Mouse (Mus musculus): ENCODE results near the gene Aldh2. TPM values are rescaled to one million over a fixed set of nuclear protein-coding genes. Genes with fewer than 3 reads are reported as not detected.

Aldh2 gene
- polyA plus RNA-seq, 1 experiment = 225 TPM

- no peaks in the 10 kb centered on the region for H3K27me3 ChIP-seq (ENCODE audit: control insufficient read depth, insufficient read depth, insufficient read length)
- peaks cover 24% of the 10 kb centered on the region for H3K79me2 ChIP-seq (ENCODE audit: control insufficient read depth, insufficient read depth)
- no peak for TF ChIP-seq USF1 (IDR thresholded peaks at IDR 0.05; ENCODE audit: low read depth)
- TF ChIP-seq MYOD1 (IDR thresholded peaks at IDR 0.05; ENCODE audit: control insufficient read depth, insufficient read length, low read depth) = no peak
- no peak for TF ChIP-seq MAX (IDR thresholded peaks at IDR 0.05)
- TF ChIP-seq CTCF (IDR thresholded peaks at IDR 0.05; ENCODE audit: control insufficient read depth, insufficient read depth, insufficient read length) = no peak
- no peak for TF ChIP-seq MYOG (IDR thresholded peaks at IDR 0.05; ENCODE audit: control insufficient read depth, extremely low read depth, insufficient read length)
- no peak for TF ChIP-seq FOSL1 (IDR thresholded peaks at IDR 0.05; ENCODE audit: insufficient read depth, low read length, poor library complexity, severe bottlenecking)
- no peak for TF ChIP-seq CEBPB (IDR thresholded peaks at IDR 0.05; ENCODE audit: low read depth)
Observed at GRCm38 (mm10) chr5:121549196-121549595, 44.4 kb downstream of the Aldh2 start.

GRCm38 (mm10) chr5:121547084-121547483 lies 46.5 kb downstream of the Aldh2 start:
- H3K79me2 ChIP-seq (ENCODE audit: control insufficient read depth, insufficient read depth) = peaks cover 45% of the 10 kb centered on the region

More at GRCm38 (mm10) chr5:121549196-121549595, 44.4 kb downstream of the Aldh2 start:
- H3K79me3 ChIP-seq (ENCODE audit: low read depth) = peaks cover 9% of the 10 kb centered on the region
- no peak overlapping the region for H3K4me3 ChIP-seq (ENCODE audit: insufficient read depth, poor library complexity, severe bottlenecking)
- H3ac ChIP-seq (ENCODE audit: control insufficient read depth, insufficient read length, low read depth) = no peak overlapping the region
- no peaks in the 10 kb centered on the region for H3K36me3 ChIP-seq (ENCODE audit: control insufficient read depth, insufficient read depth)

GRCm38 (mm10) chr5:121546530-121546895 lies 47.1 kb downstream of the Aldh2 start:
- H3ac ChIP-seq (ENCODE audit: control insufficient read depth, insufficient read length, low read depth) = peak overlapping the region; percentile 33
- peaks cover 36% of the 10 kb centered on the region for H3K79me3 ChIP-seq (ENCODE audit: low read depth)
- no peaks in the 10 kb centered on the region for H3K27me3 ChIP-seq (ENCODE audit: control insufficient read depth, insufficient read depth, insufficient read length)
- TF ChIP-seq CTCF (IDR thresholded peaks at IDR 0.05; ENCODE audit: control insufficient read depth, insufficient read depth, insufficient read length) = peak; percentile 42
- TF ChIP-seq MYOG (IDR thresholded peaks at IDR 0.05; ENCODE audit: control insufficient read depth, extremely low read depth, insufficient read length) = no peak
- no peaks in the 10 kb centered on the region for H3K36me3 ChIP-seq (ENCODE audit: control insufficient read depth, insufficient read depth)
- H3K79me2 ChIP-seq (ENCODE audit: control insufficient read depth, insufficient read depth) = peaks cover 51% of the 10 kb centered on the region
- peak overlapping the region; percentile 87 for H3K4me3 ChIP-seq (ENCODE audit: insufficient read depth, poor library complexity, severe bottlenecking)

More at GRCm38 (mm10) chr5:121547084-121547483, 46.5 kb downstream of the Aldh2 start:
- TF ChIP-seq FOSL1 (IDR thresholded peaks at IDR 0.05; ENCODE audit: insufficient read depth, low read length, poor library complexity, severe bottlenecking) = no peak
- no peak for TF ChIP-seq MAX (IDR thresholded peaks at IDR 0.05)
- TF ChIP-seq USF1 (IDR thresholded peaks at IDR 0.05; ENCODE audit: low read depth) = no peak
- TF ChIP-seq MYOG (IDR thresholded peaks at IDR 0.05; ENCODE audit: control insufficient read depth, extremely low read depth, insufficient read length) = no peak
- no peak for TF ChIP-seq CTCF (IDR thresholded peaks at IDR 0.05; ENCODE audit: control insufficient read depth, insufficient read depth, insufficient read length)
- no peak for TF ChIP-seq MYOD1 (IDR thresholded peaks at IDR 0.05; ENCODE audit: control insufficient read depth, insufficient read length, low read depth)
- no peak for TF ChIP-seq CEBPB (IDR thresholded peaks at IDR 0.05; ENCODE audit: low read depth)
- H3K79me3 ChIP-seq (ENCODE audit: low read depth) = peaks cover 30% of the 10 kb centered on the region
- H3ac ChIP-seq (ENCODE audit: control insufficient read depth, insufficient read length, low read depth) = no peak overlapping the region
- H3K4me3 ChIP-seq (ENCODE audit: insufficient read depth, poor library complexity, severe bottlenecking) = no peak overlapping the region
- no peaks in the 10 kb centered on the region for H3K27me3 ChIP-seq (ENCODE audit: control insufficient read depth, insufficient read depth, insufficient read length)
- no peaks in the 10 kb centered on the region for H3K36me3 ChIP-seq (ENCODE audit: control insufficient read depth, insufficient read depth)

- Histone ChIP-seq H3K36me3 (ENCODE audit: control insufficient read depth, insufficient read depth) (no peaks in the 10 kb centered on the region), H3K4me3 (ENCODE audit: insufficient read depth, poor library complexity, severe bottlenecking) (peak within 1 kb of the TSS; percentile 87), H3K27me3 (ENCODE audit: control insufficient read depth, insufficient read depth, insufficient read length) (no peaks in the 10 kb centered on the region), H3K79me2 (ENCODE audit: control insufficient read depth, insufficient read depth) (peaks cover 56% of the 10 kb centered on the region), H3K79me3 (ENCODE audit: low read depth) (peaks cover 41% of the 10 kb centered on the region), H3ac (ENCODE audit: control insufficient read depth, insufficient read length, low read depth) (peak within 1 kb of the TSS; percentile 76)
- no peak for TF ChIP-seq CEBPB (IDR thresholded peaks at IDR 0.05; ENCODE audit: low read depth)
- no peak for TF ChIP-seq FOSL1 (IDR thresholded peaks at IDR 0.05; ENCODE audit: insufficient read depth, low read length, poor library complexity, severe bottlenecking)
- TF ChIP-seq MYOD1 (IDR thresholded peaks at IDR 0.05; ENCODE audit: control insufficient read depth, insufficient read length, low read depth) = no peak
- no peak for TF ChIP-seq MYOG (IDR thresholded peaks at IDR 0.05; ENCODE audit: control insufficient read depth, extremely low read depth, insufficient read length)
- no peak for TF ChIP-seq USF1 (IDR thresholded peaks at IDR 0.05; ENCODE audit: low read depth)
- TF ChIP-seq MAX (IDR thresholded peaks at IDR 0.05) = peak; percentile 98
- no peak for TF ChIP-seq CTCF (IDR thresholded peaks at IDR 0.05; ENCODE audit: control insufficient read depth, insufficient read depth, insufficient read length)
Observed at GRCm38 (mm10) chr5:121545793-121546529, 47.7 kb downstream of the Aldh2 start, which contains the start of gene Mapkapk5. TSS of gene Mapkapk5 (minus strand) at chr5:121545905.

DNA sequence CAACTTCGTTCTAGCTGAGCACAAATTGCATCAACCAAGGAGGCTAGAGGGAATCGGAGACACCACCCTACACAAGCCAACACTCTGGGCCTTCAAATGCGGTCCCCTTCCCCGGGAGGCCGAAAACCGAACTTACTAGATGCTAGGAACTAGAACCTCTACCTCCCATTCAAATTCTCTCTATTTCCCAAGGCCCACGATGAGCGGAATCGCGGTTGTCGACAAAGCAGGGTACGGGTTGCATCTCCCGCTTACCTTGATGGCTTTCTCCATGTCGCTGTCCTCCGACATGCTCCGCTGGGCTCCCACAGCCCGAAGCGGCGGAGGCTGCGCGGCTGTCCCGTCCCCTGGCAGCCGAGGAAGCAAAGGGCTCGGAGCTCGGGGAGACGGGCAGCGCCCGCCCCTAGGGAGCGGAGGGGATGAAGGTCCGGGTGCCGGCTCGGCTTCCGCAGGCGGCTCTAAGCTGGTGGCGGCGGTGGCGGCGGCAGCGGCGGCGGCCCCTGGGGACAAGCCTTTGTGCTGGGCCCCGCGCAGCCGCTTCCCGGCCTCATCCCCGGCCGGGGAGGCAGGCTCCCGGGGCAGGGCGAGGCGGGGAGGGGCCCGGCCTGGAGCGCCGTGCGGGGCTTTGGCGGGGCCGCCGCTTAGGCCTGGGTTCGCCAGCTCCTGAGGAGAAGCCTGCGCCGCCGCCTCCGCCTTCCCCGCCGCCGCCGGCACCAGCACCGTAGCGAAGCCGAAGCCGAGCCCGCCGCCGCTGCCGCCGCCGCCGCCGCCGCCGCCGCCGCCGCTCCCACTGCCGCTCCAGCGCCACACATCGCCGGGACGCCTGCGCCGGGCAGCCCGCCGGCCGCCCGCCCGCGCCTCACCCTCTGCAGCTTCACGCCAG lies 48.5 kb downstream of the Aldh2 start, which contains the start of the genes Adam1a and Gm42878:
Gene Adam1a, minus strand, starts transcription at position 573 of the 883 bp plus-strand sequence.
Gene Gm42878, minus strand, starts transcription at position 573 of the 883 bp plus-strand sequence.
- no peaks in the 10 kb centered on the region for H3K36me3 ChIP-seq (ENCODE audit: control insufficient read depth, insufficient read depth)
- peak within 1 kb of the TSS; percentile 87 for H3K4me3 ChIP-seq (ENCODE audit: insufficient read depth, poor library complexity, severe bottlenecking)
- H3K79me2 ChIP-seq (ENCODE audit: control insufficient read depth, insufficient read depth) = peaks cover 65% of the 10 kb centered on the region
- peaks cover 50% of the 10 kb centered on the region for H3K79me3 ChIP-seq (ENCODE audit: low read depth)
- TF ChIP-seq MYOD1 (IDR thresholded peaks at IDR 0.05; ENCODE audit: control insufficient read depth, insufficient read length, low read depth) (no peak), MYOG (IDR thresholded peaks at IDR 0.05; ENCODE audit: control insufficient read depth, extremely low read depth, insufficient read length) (no peak), CEBPB (IDR thresholded peaks at IDR 0.05; ENCODE audit: low read depth) (no peak), MAX (IDR thresholded peaks at IDR 0.05) (no peak), CTCF (IDR thresholded peaks at IDR 0.05; ENCODE audit: control insufficient read depth, insufficient read depth, insufficient read length) (no peak), FOSL1 (IDR thresholded peaks at IDR 0.05; ENCODE audit: insufficient read depth, low read length, poor library complexity, severe bottlenecking) (no peak), USF1 (IDR thresholded peaks at IDR 0.05; ENCODE audit: low read depth) (no peak)
- peak within 1 kb of the TSS; percentile 76 for H3ac ChIP-seq (ENCODE audit: control insufficient read depth, insufficient read length, low read depth)
- no peaks in the 10 kb centered on the region for H3K27me3 ChIP-seq (ENCODE audit: control insufficient read depth, insufficient read depth, insufficient read length)

Data from C2C12 (cell line).